ENCODE assay signal across 1 mouse cellular context in the genomic region with DNA sequence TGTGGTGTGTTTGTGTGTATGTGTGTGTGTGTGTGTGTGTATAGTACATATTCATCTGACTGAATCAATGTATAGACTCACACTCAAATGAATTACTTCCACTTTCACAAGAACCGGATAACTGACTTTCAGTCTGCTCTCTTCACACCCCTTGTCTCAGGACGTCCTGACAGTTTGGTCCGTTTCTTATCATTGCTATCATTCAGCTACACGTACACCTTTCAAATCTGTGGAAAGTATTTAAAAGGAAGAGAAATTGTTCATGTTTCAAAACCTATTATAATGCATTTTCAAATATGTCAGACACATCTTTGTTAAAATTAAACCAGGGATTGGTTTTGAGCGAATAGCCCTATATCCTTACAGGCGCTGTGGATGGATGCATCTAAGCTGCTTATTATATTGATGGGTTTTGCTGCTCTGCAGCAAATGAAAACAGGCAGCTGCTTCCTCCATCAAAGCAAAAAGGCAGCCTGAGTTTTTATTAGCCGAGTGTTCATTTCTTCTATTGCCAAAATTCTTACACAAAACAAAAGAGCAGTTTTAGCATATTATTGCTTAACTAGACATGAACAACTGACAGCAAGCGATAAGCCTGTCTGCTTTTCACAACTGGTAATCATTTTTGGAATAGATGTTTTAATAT.
TF ChIP-seq lines count a peak whose summit lies in the region.

No protein-coding gene starts in this region.

TF ChIP-seq in MEL, 35 proteins besides CTCF, POLR2A, EP300 and RAD21 (continued from another document):
- no peak for TF ChIP-seq UBTF (IDR thresholded peaks at IDR 0.05; ENCODE audit: borderline replicate concordance, insufficient read depth, low read depth, low read length)
- TF ChIP-seq MAZ (IDR thresholded peaks at IDR 0.05; ENCODE audit: low read depth, low read length): 0 out of 2 replicates have a peak, but pooled peaks have one; percentile 65
- no peak for TF ChIP-seq MAFK (IDR thresholded peaks at IDR 0.05; ENCODE audit: borderline replicate concordance, low read depth, low read length)
- TF ChIP-seq MYC (IDR thresholded peaks at IDR 0.05; ENCODE audit: low read depth, low read length): 0 out of 2 replicates have a peak, but pooled peaks have one; percentile 29
- 0 out of 2 replicates have a peak, but pooled peaks have one; percentile 50 for TF ChIP-seq NELFE (IDR thresholded peaks at IDR 0.05; ENCODE audit: low read depth, low read length)
- 0 out of 2 replicates have a peak, but pooled peaks have one; percentile 24 for TF ChIP-seq TAL1 (IDR thresholded peaks at IDR 0.05; ENCODE audit: low read length)
- peak; percentile 91 for TF ChIP-seq MYB (IDR thresholded peaks at IDR 0.05; ENCODE audit: low read depth, low read length)
- TF ChIP-seq RCOR1 (IDR thresholded peaks at IDR 0.05; ENCODE audit: low read depth, low read length): peak; percentile 74
- peak; percentile 65 for TF ChIP-seq SIN3A (IDR thresholded peaks at IDR 0.05; ENCODE audit: low read length)
